Mouse (Mus musculus) frontal cortex, adult 2 months (tissue): ENCODE measurements at regions not wholly inside any gene's neighbourhood (a gene's known extent, or its start where the extent isn't known, plus 50 kb on each side); places are given as distances from the start of the nearest gene placed in this dataset.

ENCODE experiments used
- DNase-seq, 2 experiments: peaks; one replicate each; pipeline ENCODE4 v3.0.0; 2022; ENCODE audit warnings: low spot score in 1 of 2; ENCODE audit errors: extremely low spot score in 1 of 2

- no peak for DNase-seq
Observed at GRCm38 (mm10) chr12:10197906-10198460, 171.8 kb upstream of the Nt5c1b start.

DNA sequence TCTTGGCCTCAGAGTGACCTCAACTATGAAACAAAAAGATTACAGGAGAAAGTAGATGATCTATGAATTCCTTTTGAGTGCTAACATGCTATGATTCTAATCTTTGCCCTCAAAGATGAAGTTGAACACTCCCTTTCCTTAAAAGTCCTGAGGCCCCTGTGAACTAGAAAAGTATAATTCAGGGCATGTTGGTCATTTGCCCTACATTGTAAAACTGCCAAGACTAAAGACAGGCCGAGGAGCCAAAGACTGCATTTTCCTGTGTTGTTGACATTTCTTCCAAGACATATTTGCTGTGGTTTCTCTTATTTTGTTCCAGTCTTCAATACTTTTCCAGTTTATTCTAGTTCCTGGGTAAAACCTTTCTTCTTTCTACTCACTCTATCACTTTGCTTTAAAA is 159.9 kb upstream of the Nt5c1b start:
- no peak for DNase-seq

DNA sequence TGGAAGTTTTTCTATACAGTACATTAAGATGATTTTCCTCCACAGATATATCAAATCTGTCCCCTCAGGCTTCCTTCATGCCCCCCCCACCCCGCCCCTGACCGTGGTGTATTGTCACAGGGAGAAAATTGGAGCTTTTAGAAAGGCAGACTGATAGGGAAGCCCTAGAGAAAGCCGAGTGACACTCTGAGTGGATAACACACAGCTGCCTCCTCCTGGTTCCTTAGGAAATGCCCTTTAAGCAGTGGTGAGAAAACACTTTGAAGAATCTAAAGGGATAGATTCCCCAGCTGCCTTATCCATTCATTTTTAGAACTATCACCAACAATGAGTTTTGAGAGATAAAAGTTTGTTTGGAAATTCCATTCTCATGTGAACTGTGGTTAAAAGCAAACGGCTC is 147.0 kb upstream of the Nt5c1b start:
- peak in 1 of 2 experiments; percentile 7 for DNase-seq

DNA sequence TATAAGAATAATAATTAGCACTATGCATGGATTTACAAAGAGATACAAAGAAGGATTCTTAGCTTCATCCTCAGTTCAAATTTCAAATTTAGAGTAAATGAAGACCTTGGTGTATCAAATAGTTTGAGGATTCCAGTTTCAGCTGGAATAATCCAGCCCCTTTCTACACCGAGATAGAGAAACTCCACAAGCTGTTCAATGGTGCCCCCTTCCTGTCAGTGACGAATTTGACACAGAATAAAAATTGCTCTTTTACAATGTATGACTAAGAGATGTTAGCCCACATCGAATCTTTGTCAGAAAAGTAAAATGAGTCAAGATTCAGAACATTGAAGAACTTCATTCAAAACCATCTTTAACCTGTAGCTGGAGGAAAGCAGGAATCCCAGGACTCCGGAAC is 145.9 kb upstream of the Nt5c1b start:
- peak; percentile 3 to 75 for DNase-seq

DNA sequence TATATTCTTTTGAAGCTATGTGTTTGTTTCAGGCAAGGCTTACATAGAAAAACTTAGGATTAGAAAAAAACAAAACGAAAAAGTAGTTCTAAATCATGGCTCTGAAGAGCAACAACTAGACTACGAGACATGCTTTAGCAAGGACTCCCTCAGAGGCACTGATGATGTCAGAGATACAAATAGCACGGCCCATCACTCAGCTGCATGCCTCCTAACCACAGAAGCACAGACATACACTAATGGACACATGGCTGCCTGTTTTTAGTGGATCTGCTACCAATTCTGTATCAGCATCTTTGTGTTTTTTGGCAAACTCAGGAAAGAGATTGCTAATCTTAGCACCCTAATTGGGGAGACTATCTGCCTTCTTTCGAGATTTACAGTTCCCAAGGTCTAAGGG is 138.6 kb upstream of the Nt5c1b start:
- DNase-seq: no peak

DNA sequence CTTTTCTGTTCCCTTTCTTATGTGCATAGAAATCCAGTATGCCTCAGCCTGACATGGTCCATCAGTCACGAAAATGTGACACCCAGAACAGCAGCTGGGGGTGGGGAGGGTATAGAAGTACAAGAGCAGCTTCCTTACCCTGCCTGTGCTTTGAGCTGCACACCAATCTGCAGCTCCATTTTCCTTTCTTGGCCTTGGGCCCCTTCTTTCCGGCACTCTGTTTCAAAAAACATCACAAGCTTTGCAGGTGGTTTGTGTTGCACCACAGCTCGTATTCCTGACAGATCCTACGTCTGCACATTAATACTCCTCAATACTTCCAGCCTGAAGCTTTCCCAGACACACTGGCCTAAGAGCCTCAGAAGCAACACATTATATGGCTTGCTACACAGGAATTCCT is 138.1 kb upstream of the Nt5c1b start:
- DNase-seq: no peak

DNA sequence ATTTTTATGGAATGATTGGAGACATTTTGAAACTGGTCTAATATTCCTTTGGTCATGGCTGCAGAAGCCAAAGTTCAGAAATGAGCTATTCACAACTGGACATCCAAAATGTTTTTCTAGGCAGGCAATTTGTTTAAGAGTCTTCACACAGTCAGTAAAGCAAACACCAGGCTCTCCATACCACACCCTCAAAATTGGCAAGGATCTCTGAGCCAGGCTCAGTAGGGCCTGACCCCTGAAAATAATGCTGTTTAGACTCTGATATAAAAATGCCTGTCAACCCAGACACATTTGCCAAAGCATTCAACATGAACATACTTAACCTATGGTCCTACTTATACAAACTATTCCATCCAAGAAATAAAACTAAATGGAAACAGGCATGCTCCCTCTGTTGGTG is 121.7 kb upstream of the Nt5c1b start:
- no peak for DNase-seq

GRCm38 (mm10) chr12:10256385-10256784 is 113.4 kb upstream of the Nt5c1b start:
- no peak for DNase-seq

DNA sequence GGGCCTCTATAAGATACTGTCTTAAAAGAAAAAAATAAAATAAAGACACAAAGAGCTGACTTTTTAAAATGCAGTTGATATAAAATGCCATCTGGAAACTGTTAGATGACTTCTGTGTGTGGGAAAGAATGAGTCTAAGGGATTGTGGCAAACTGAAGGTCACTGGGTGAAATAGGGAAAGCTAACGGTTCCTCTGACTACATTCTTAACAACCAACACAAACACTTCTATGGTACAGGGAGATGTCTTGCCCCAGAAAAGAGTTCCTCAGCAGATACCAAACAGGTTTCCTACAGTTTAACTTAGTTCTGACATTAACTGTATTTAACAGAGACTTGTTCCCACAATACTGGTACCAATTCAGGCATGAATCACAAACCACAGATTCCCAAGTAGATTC is 103.6 kb upstream of the Nt5c1b start:
- no peak for DNase-seq

DNA sequence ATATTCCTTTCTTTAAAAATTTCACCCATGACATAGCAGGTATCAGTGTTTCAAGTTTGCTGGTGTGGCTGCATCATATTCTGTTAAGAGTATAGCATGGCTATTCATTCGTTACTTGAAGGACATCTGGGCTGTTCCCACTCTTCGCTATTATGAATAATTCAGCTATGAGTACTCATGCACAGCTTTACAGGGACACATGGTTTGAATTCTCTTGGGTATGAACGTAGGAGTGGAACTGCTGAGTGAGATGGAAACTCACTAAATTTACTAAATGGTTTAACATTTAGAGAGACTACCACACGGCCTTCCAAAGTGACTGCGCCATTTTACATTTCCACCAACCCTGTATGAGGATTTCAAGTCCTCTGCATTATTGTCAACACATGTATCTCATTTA is 97.7 kb upstream of the Nt5c1b start:
- peak in 1 of 2 experiments; percentile 28 for DNase-seq

DNA sequence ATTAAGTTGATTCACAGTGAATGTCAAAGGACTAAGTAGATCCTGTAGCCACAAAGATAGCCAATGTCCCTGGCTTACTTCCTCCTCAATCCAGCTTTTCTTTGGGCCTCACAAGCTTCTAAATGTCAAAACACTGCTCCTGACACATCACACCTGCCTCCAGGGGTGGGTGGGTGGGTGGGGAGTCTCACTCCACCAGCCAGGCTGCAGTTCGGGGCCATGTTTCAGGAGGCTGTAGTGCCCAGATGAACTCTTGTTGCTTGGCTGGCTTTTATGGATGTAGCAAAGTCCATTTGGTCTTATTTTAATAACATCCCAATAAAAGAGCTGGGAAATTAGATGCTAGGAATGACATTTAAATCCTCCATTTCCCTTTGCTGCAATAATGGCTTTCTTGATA is 94.5 kb upstream of the Nt5c1b start:
- no peak for DNase-seq

DNA sequence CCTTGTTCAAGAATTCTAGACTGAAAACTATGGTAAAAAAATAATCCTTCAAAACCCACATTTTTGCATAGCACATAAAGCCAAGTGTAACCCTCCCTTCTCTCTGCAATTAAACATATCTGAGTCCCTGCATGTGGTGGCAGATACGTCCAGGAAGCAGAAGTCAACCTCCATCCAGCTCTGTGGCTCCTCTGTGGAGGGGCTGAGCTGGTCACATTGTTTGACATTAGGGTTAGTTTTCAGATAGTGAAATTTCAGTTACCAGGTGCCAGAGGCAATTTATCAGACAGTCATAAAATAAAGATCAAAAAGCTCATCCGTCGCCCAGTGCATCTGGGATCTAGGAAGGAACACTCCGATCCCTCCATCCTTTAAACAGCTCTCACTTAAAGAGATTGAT is 77.1 kb upstream of the Nt5c1b start:
- no peak for DNase-seq

- no peak for DNase-seq
Observed at GRCm38 (mm10) chr12:10305970-10306369, 63.8 kb upstream of the Nt5c1b start.
